ENCODE assay signal across 8 mouse cellular contexts in the genomic region with DNA sequence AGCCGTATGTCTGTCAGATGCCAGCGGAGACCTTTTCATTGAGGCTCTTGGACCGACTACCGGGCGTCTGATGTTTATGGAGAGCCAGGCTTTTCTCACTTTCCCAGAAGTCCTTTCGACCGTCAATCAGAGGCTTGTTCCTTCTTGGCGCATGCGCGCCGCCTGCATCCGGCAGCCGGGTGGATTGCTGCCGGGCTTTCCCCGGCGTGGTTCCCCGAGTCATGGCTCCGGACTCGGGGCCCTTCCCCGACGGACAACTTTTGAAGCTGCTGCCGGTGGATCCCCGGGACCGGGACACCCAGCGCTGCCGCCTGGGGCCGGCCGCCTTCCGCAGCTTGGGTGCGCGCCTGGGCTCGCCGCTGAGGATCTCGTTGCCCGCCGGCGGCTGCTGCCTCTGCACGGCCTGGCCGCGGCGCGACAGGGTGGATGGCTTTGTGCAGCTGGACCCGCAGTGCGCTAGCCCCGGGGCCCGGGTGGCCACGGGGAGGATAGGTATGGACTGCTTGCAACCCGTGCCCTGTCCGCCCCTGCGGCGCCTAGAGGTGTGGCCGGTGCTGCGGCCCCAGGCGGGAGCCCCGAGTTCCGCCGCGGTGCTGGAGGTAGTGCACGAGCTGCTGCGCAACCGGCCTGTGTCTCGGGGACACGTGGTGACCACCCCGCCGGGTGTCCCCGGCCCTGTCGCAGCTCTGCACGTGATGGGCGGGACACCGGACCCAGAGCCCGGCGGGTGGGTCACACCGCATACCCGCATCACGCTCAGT. TPM values are rescaled to one million over a fixed set of nuclear protein-coding genes. Genes with fewer than 3 reads are reported as not detected.
DNase-seq lines count a peak whose midpoint lies in the region; ATAC-seq and TF ChIP-seq lines count a peak whose summit lies in the region.

No protein-coding gene starts in this region.

- peak overlapping the region; percentile 95 for H3K27ac ChIP-seq in hindbrain, embryonic 10.5 days
- peak overlapping the region; percentile 69 for H3K27ac ChIP-seq in lung, postnatal 0 days (ENCODE audit: low read length)

- TF ChIP-seq CTCF in lung, postnatal 0 days (IDR thresholded peaks at IDR 0.05): no peak

- no peaks in the 10 kb centered on the region for H3K27me3 ChIP-seq in hindbrain, embryonic 10.5 days (ENCODE audit: insufficient read depth, poor library complexity, severe bottlenecking)
- no peaks in the 10 kb centered on the region for H3K27me3 ChIP-seq in lung, postnatal 0 days (replicated peaks; ENCODE audit: insufficient read depth, low read length)

- WGBS in hindbrain, embryonic 10.5 days: under 1% methylated on average over 75 of the region's 75 CpGs
- 2% methylated on average over 68 of the region's 75 CpGs for WGBS in lung, postnatal 0 days

- peak overlapping the region; percentile 100 for H3K4me3 ChIP-seq in hindbrain, embryonic 10.5 days
- H3K4me3 ChIP-seq in lung, postnatal 0 days (ENCODE audit: low read depth, low read length): peak overlapping the region; percentile 90

- H3K4me1 ChIP-seq in hindbrain, embryonic 10.5 days (replicated peaks): peaks cover 19% of the 10 kb centered on the region
- H3K4me1 ChIP-seq in lung, postnatal 0 days (ENCODE audit: insufficient read depth, low read depth, low read length): no peaks in the 10 kb centered on the region

- peak overlapping the region; percentile 100 for H3K4me2 ChIP-seq in lung, postnatal 0 days (replicated peaks; ENCODE audit: low read depth, low read length)

- peak overlapping the region; percentile 76 for H3K9ac ChIP-seq in lung, postnatal 0 days (replicated peaks; ENCODE audit: low read depth)

- TF ChIP-seq EP300 in lung, postnatal 0 days (IDR thresholded peaks at IDR 0.05): no peak

- peak; percentile 86 for DNase-seq in Muller cell, postnatal 12 days (ENCODE audit: inconsistent ontology term)
- peak; percentile 90 for DNase-seq in cerebellum, adult 9-10 months
- DNase-seq in hindbrain, embryonic 10.5 days (ENCODE audit: low spot score): peak; percentile 89
- DNase-seq in layer of hippocampus, postnatal 10 days (ENCODE audit: low spot score in 2 of 2): peak; percentile 86 to 90
- peak; percentile 98 for DNase-seq in lung, postnatal 0 days (ENCODE audit: low spot score)
- peak; percentile 59 for DNase-seq in ovary, postnatal 10 days (ENCODE audit: low spot score)
- DNase-seq in thymus, postnatal 0 days (ENCODE audit: low spot score): peak; percentile 91

- no peaks in the 10 kb centered on the region for H3K9me3 ChIP-seq in hindbrain, embryonic 10.5 days
- H3K9me3 ChIP-seq in lung, postnatal 0 days (ENCODE audit: low read length): no peaks in the 10 kb centered on the region

- peaks cover 26% of the 10 kb centered on the region for H3K36me3 ChIP-seq in hindbrain, embryonic 10.5 days
- H3K36me3 ChIP-seq in lung, postnatal 0 days (ENCODE audit: insufficient read depth, low read length): peaks cover 5% of the 10 kb centered on the region; the same call in 1 of the 2 replicates

- ATAC-seq in frontal cortex, adult (ENCODE audit: low TSS enrichment): peak; percentile 93
- peak; percentile 84 for ATAC-seq in lung, postnatal 0 days

RNA-seq across cellular contexts. Expression of a gene that starts 6.1 kb away (rescaled TPM):
- 0.21 and 0.47 TPM in 2 replicates for polyA plus RNA-seq in hindbrain, embryonic 10.5 days (2016; fragmentation: Nextera tagmentation; extraction: Ambion mirVana)
- total RNA-seq in layer of hippocampus, postnatal 10 days (2021): under 1 TPM in 1 of 2 experiments, not detected in 1; 0.48 TPM
- 1.3 and 2.6 TPM in 2 replicates for polyA plus RNA-seq in lung, postnatal 0 days (2015; fragmentation: Nextera tagmentation; extraction: Ambion mirVana)
- 25.3 and 27.2 TPM in 2 replicates for polyA plus RNA-seq in thymus, postnatal 0 days (2015; fragmentation: Nextera tagmentation; extraction: Ambion mirVana)

RNA-seq across cellular contexts. Expression of a gene that starts 19.5 kb away (rescaled TPM):
- polyA plus RNA-seq in hindbrain, embryonic 10.5 days (2016; fragmentation: Nextera tagmentation; extraction: Ambion mirVana): 10.9 and 14.5 TPM in 2 replicates
- 10 to 100 TPM; 66.9 to 67.1 TPM for total RNA-seq in layer of hippocampus, postnatal 10 days (2021)
- 3.0 and 3.7 TPM in 2 replicates for polyA plus RNA-seq in lung, postnatal 0 days (2015; fragmentation: Nextera tagmentation; extraction: Ambion mirVana)
- polyA plus RNA-seq in thymus, postnatal 0 days (2015; fragmentation: Nextera tagmentation; extraction: Ambion mirVana): 6.3 and 7.4 TPM in 2 replicates

Comparison
In these comparisons a context has a peak if more than half of its experiments do, and no peak if none do; other contexts are left out.
1. Peak in every context shown above with its lines: DNase-seq, ATAC-seq, H3K4me3 ChIP-seq and H3K27ac ChIP-seq.